ENCODE assay signal across 8 mouse cellular contexts in genomic region chr1:192444658-192445447, GRCm38 (mm10).
A peak's percentile ranks its signal among the peaks of the same experiment; 100 is the strongest.
DNase-seq lines count a peak whose midpoint lies in the region; ATAC-seq and TF ChIP-seq lines count a peak whose summit lies in the region.

No protein-coding gene starts in this region.

- peaks cover 7% of the 10 kb centered on the region for H3K4me1 ChIP-seq in heart, adult 2 months (ENCODE audit: control insufficient read depth, insufficient read depth, low read length)
- H3K4me1 ChIP-seq in heart, embryonic 10.5 days: no peaks in the 10 kb centered on the region
- H3K4me1 ChIP-seq in kidney, embryonic 16.5 days (ENCODE audit: insufficient read depth, low read length): peaks cover 3% of the 10 kb centered on the region; the same call in 1 of the 2 replicates
- H3K4me1 ChIP-seq in limb, embryonic 15.5 days: peaks cover 26% of the 10 kb centered on the region
- no peaks in the 10 kb centered on the region for H3K4me1 ChIP-seq in liver, embryonic 12.5 days

- TF ChIP-seq POLR2A in heart, adult 2 months (IDR thresholded peaks at IDR 0.05; ENCODE audit: insufficient read depth, low read depth, low read length): no peak

- peak; percentile 64 for ATAC-seq in kidney, embryonic 16.5 days (ENCODE audit: low FRiP score, low TSS enrichment)
- ATAC-seq in limb, embryonic 15.5 days (ENCODE audit: insufficient number of reproducible peaks, low FRiP score, low TSS enrichment, low read depth): peak; percentile 85
- no peak for ATAC-seq in liver, embryonic 12.5 days

- WGBS in heart, adult 2 months: 36% methylated on average over 7 of the region's 7 CpGs
- WGBS in heart, embryonic 10.5 days: 72% methylated on average over 7 of the region's 7 CpGs
- WGBS in kidney, embryonic 16.5 days: 47% methylated on average over 7 of the region's 7 CpGs
- WGBS in limb, embryonic 15.5 days: 33% methylated on average over 7 of the region's 7 CpGs
- WGBS in liver, embryonic 12.5 days (ENCODE audit: insufficient replicate concordance): 66% methylated on average over 7 of the region's 7 CpGs

- no peak overlapping the region for H3K27ac ChIP-seq in heart, adult 2 months
- H3K27ac ChIP-seq in heart, embryonic 10.5 days: no peak overlapping the region
- H3K27ac ChIP-seq in kidney, embryonic 16.5 days (ENCODE audit: low read length): no peak overlapping the region
- peak overlapping the region; percentile 81 for H3K27ac ChIP-seq in limb, embryonic 15.5 days
- H3K27ac ChIP-seq in liver, embryonic 12.5 days: no peak overlapping the region

- no peaks in the 10 kb centered on the region for H3K9me3 ChIP-seq in heart, embryonic 10.5 days
- H3K9me3 ChIP-seq in kidney, embryonic 16.5 days (ENCODE audit: low read length): no peaks in the 10 kb centered on the region
- no peaks in the 10 kb centered on the region for H3K9me3 ChIP-seq in limb, embryonic 15.5 days
- no peaks in the 10 kb centered on the region for H3K9me3 ChIP-seq in liver, embryonic 12.5 days (replicated peaks)

- no peak overlapping the region for H3K4me3 ChIP-seq in heart, adult 2 months
- H3K4me3 ChIP-seq in heart, embryonic 10.5 days: no peak overlapping the region
- no peak overlapping the region for H3K4me3 ChIP-seq in kidney, embryonic 16.5 days (ENCODE audit: low read length)
- no peak overlapping the region for H3K4me3 ChIP-seq in limb, embryonic 15.5 days
- no peak overlapping the region for H3K4me3 ChIP-seq in liver, embryonic 12.5 days

- H3K79me2 ChIP-seq in heart, adult 2 months (replicated peaks; ENCODE audit: control insufficient read depth, insufficient read depth, low read length): no peaks in the 10 kb centered on the region

- intact Hi-C loops in heart, adult 2 months (cut with DNase I): no loop called here

- TF ChIP-seq EP300 in heart, adult 2 months (IDR thresholded peaks at IDR 0.05; ENCODE audit: insufficient read depth, low read depth, low read length): no peak

- H3K9ac ChIP-seq in heart, adult 2 months (ENCODE audit: low read depth, low read length): no peak overlapping the region
- H3K9ac ChIP-seq in kidney, embryonic 16.5 days (replicated peaks; ENCODE audit: low read length): no peak overlapping the region
- no peak overlapping the region for H3K9ac ChIP-seq in limb, embryonic 15.5 days
- no peak overlapping the region for H3K9ac ChIP-seq in liver, embryonic 12.5 days

- H3K27me3 ChIP-seq in heart, adult 2 months (ENCODE audit: control insufficient read depth, insufficient read depth, low read length): no peaks in the 10 kb centered on the region
- 0 out of 2 replicates have a peak, but pooled peaks cover 3% of the 10 kb centered on the region for H3K27me3 ChIP-seq in heart, embryonic 10.5 days (ENCODE audit: insufficient read depth, poor library complexity, severe bottlenecking)
- H3K27me3 ChIP-seq in kidney, embryonic 16.5 days (ENCODE audit: insufficient read depth, low read length): no peaks in the 10 kb centered on the region
- H3K27me3 ChIP-seq in limb, embryonic 15.5 days: no peaks in the 10 kb centered on the region
- no peaks in the 10 kb centered on the region for H3K27me3 ChIP-seq in liver, embryonic 12.5 days (replicated peaks)

- no peaks in the 10 kb centered on the region for H3K36me3 ChIP-seq in heart, adult 2 months (ENCODE audit: control insufficient read depth, insufficient read depth, low read length)
- H3K36me3 ChIP-seq in heart, embryonic 10.5 days: no peaks in the 10 kb centered on the region
- H3K36me3 ChIP-seq in kidney, embryonic 16.5 days (ENCODE audit: insufficient read depth, low read length): no peaks in the 10 kb centered on the region
- H3K36me3 ChIP-seq in limb, embryonic 15.5 days: no peaks in the 10 kb centered on the region
- no peaks in the 10 kb centered on the region for H3K36me3 ChIP-seq in liver, embryonic 12.5 days

- no peak overlapping the region for H3K4me2 ChIP-seq in kidney, embryonic 16.5 days (replicated peaks; ENCODE audit: low read depth, low read length)
- H3K4me2 ChIP-seq in limb, embryonic 15.5 days: 0 out of 2 replicates have a peak overlapping the region, but pooled peaks have one; percentile 6
- no peak overlapping the region for H3K4me2 ChIP-seq in liver, embryonic 12.5 days

- DNase-seq in heart, adult 2 months: peak; percentile 30 to 49
- no peak for DNase-seq in heart, embryonic 10.5 days (ENCODE audit: low spot score)
- peak; percentile 94 to 96 for DNase-seq in cerebellum, postnatal 36 days
- DNase-seq in gastrocnemius, postnatal 10 days: peak; percentile 39
- DNase-seq in right cerebral cortex, adult 2 months (ENCODE audit: low spot score in 2 of 2): peak; percentile 70 to 77

- TF ChIP-seq CTCF in heart, adult 2 months (IDR thresholded peaks at IDR 0.05): no peak
